Mouse (Mus musculus): ENCODE data around the gene Gm44579.

The Gm44579 gene

GRCm38 (mm10) chr15:98220877-98221276 lies at the start of gene Gm44579, which contains the start of gene Olfr287:
Gene Gm44579 (minus strand): TSS chr15:98220977.
Gene Olfr287 (minus strand): TSS chr15:98221056.
- no peak for DNase-seq

GRCm38 (mm10) chr15:98257776-98258175 lies 37.0 kb upstream of the Gm44579 start:
- no peak for DNase-seq

GRCm38 (mm10) chr15:98257193-98257592 lies 36.4 kb upstream of the Gm44579 start, which contains the start of gene H1fnt:
Gene H1fnt (minus strand): TSS chr15:98257293.
- DNase-seq, result no peak

GRCm38 (mm10) chr15:98256271-98256670 lies 35.5 kb upstream of the Gm44579 start:
- no peak for DNase-seq

- DNase-seq, result no peak
Observed at GRCm38 (mm10) chr15:98235442-98235841, 14.7 kb upstream of the Gm44579 start.

- no peak for DNase-seq
Observed at GRCm38 (mm10) chr15:98234350-98234749, 13.6 kb upstream of the Gm44579 start, which contains the start of gene Olfr286. Gene Olfr286 (minus strand): TSS chr15:98234450.

- DNase-seq, result no peak
Observed at GRCm38 (mm10) chr15:98226096-98226495, 5.3 kb upstream of the Gm44579 start.

GRCm38 (mm10) chr15:98225610-98226009 lies 4.8 kb upstream of the Gm44579 start:
- DNase-seq, result peak; percentile 27 to 40

- DNase-seq, result no peak
Observed at GRCm38 (mm10) chr15:98222377-98222776, 1.6 kb upstream of the Gm44579 start.

- DNase-seq, result peak in 1 of 2 experiments; percentile 3
Observed at GRCm38 (mm10) chr15:98214130-98214529, 6.6 kb downstream of the Gm44579 start.

- DNase-seq, result peak; percentile 3 to 7
Observed at GRCm38 (mm10) chr15:98213336-98213870, 7.4 kb downstream of the Gm44579 start.

GRCm38 (mm10) chr15:98209676-98210075 lies 11.1 kb downstream of the Gm44579 start:
- DNase-seq, result peak; percentile 4 to 23

- DNase-seq, result no peak
Observed at GRCm38 (mm10) chr15:98195442-98195841, 25.3 kb downstream of the Gm44579 start, which contains the start of gene Olfr288. Gene Olfr288 (minus strand): TSS chr15:98195542.

GRCm38 (mm10) chr15:98184456-98184855 lies 36.3 kb downstream of the Gm44579 start:
- no peak for DNase-seq

- no peak for DNase-seq
Observed at GRCm38 (mm10) chr15:98181856-98182570, 38.8 kb downstream of the Gm44579 start.

GRCm38 (mm10) chr15:98181132-98181711 lies 39.6 kb downstream of the Gm44579 start:
- peak; percentile 95 to 96 for DNase-seq

- DNase-seq, result no peak
Observed at GRCm38 (mm10) chr15:98180567-98181131, 40.1 kb downstream of the Gm44579 start.

- no peak for DNase-seq
Observed at GRCm38 (mm10) chr15:98177320-98177719, 43.5 kb downstream of the Gm44579 start.

GRCm38 (mm10) chr15:98173821-98174220 lies 47.0 kb downstream of the Gm44579 start:
- peak; percentile 21 to 43 for DNase-seq

GRCm38 (mm10) chr15:98172113-98172512 lies 48.7 kb downstream of the Gm44579 start:
- no peak for DNase-seq

- DNase-seq, result no peak
Observed at GRCm38 (mm10) chr15:98170917-98171316, 49.9 kb downstream of the Gm44579 start.

- peak in 1 of 2 experiments; percentile 18 for DNase-seq
Observed at GRCm38 (mm10) chr15:98170365-98170764, 50.4 kb downstream of the Gm44579 start.

- no peak for DNase-seq
Observed at GRCm38 (mm10) chr15:98168622-98169004, 52.2 kb downstream of the Gm44579 start.
